Mouse (Mus musculus): ENCODE results near the gene Gas6. TPM values are rescaled to one million over a fixed set of nuclear protein-coding genes. Genes with fewer than 3 reads are reported as not detected.

Gas6 gene
- polyA plus RNA-seq, 1 experiment from 2014 or later: 36.8 TPM

DNA sequence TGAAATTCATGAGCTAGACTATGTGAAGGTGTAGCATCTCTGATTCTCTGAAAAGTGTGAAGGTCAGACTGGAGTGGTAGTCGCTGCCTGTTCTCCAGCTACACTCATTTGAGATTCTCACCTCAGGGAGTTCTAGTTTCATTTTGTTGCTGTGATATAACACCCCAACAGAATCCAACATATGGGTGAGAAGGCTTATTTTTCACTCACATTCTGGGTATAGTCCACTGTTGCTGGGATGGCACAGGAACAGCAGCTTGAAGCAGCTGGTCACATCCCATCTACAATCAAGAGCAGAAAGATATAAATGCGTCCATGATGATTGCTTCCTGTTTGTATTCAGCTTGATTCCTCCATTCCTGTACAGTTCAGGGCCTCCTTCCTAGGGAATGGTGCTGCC, 52.1 kb downstream of the Gas6 start:
- ATAC-seq (replicated peaks): no peak
- Histone ChIP-seq H3K4me2 (no peak overlapping the region), H3K4me3 (no peak overlapping the region), H3K36me3 (replicated peaks) (no peaks in the 10 kb centered on the region), H3K9me3 (no peaks in the 10 kb centered on the region), H3K9ac (no peak overlapping the region), H3K27ac (no peak overlapping the region), H3K27me3 (replicated peaks) (no peaks in the 10 kb centered on the region), H3K4me1 (no peaks in the 10 kb centered on the region)
- 87% methylated on average over 2 of the region's 2 CpGs for WGBS

DNA sequence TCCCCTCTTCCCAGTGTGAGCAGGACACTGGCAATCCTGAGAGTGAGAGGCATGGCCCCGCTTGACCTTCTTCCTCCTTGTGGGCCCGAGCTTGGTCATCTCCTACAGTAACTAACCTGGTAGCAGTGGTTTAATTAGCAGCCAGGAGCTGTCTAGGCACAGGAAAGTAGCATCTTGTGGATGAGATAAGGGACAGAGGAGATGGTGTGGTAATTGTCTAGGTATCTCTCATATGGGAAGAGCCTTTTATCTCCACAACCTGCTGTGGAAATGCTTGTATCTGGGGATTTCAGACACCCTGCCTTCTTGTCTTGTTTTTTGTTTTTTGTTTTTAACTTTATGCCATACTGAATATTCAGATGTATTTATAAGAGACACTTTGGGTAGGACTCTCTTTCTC, 56.8 kb downstream of the Gas6 start:
- Histone ChIP-seq H3K27me3 (replicated peaks) (peaks cover 21% of the 10 kb centered on the region), H3K9me3 (no peaks in the 10 kb centered on the region), H3K4me2 (no peak overlapping the region), H3K36me3 (replicated peaks) (no peaks in the 10 kb centered on the region), H3K4me1 (no peaks in the 10 kb centered on the region; the same call in 1 of the 2 replicates), H3K27ac (no peak overlapping the region), H3K4me3 (no peak overlapping the region), H3K9ac (no peak overlapping the region)
- ATAC-seq (replicated peaks): no peak
- WGBS: 82% methylated on average over 2 of the region's 2 CpGs

DNA sequence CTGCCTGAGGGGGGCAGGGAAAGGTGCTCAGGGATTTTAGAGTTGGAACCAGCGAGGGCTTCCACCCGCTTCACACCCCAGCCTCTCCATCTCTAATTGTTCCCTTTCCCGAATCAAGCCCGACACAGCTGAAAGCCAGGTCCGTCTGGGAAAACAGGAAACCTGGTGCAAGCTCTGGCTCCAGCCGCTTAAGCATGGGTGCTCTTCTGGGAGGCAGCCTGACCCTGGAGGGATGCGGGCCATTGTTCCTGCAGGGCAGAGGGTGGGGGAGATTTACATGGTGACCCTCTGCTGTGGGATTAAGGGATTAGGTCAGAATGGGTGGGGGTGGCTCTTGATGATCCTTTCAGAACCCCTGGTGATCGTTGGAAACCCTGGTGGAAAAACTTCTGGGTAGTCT, 58.2 kb downstream of the Gas6 start:
- no peak overlapping the region for H3K4me3 ChIP-seq

DNA sequence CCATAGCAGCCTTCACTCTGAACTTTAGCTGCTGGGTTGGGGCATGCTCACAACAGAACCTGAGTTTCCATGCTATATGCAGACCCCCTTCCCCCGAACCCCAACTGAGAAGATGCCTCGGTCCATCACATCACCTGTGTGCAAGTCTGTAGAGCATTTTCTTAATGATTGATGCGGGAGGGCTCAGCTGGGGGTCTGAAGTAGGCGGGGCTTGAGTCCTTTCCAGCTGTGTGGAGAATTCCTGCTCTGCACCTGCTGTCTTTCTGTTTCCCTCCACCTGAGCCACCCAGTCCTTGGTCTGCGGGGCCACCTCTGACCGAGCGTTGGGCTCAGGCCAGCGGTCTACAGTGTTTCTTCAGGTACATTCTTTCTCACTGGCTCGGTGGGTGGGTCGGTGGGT, 59.4 kb downstream of the Gas6 start, which contains the start of gene Tmem255b:
Gene Tmem255b (plus strand): TSS at position 301 of the 400 bp plus-strand sequence.
- no peak within 1 kb of the TSS for H3K9ac ChIP-seq
- no peak for ATAC-seq (replicated peaks)
- no peaks in the 10 kb centered on the region; the same call in 1 of the 2 replicates for H3K4me1 ChIP-seq
- 16% methylated on average over 10 of the region's 10 CpGs for WGBS
- no peak within 1 kb of the TSS for H3K27ac ChIP-seq
- no peak within 1 kb of the TSS for H3K4me3 ChIP-seq
- peaks cover 21% of the 10 kb centered on the region for H3K27me3 ChIP-seq (replicated peaks)
- H3K36me3 ChIP-seq (replicated peaks): no peaks in the 10 kb centered on the region
- peak within 1 kb of the TSS; percentile 32 for H3K4me2 ChIP-seq
- H3K9me3 ChIP-seq: no peaks in the 10 kb centered on the region

More for the DNA sequence above, 58.2 kb downstream of the Gas6 start:
- H3K9me3 ChIP-seq: no peaks in the 10 kb centered on the region
- WGBS: 5% methylated on average over 8 of the region's 8 CpGs
- peaks cover 21% of the 10 kb centered on the region for H3K27me3 ChIP-seq (replicated peaks)
- no peak overlapping the region for H3K27ac ChIP-seq
- ATAC-seq (replicated peaks): no peak
- H3K4me1 ChIP-seq: no peaks in the 10 kb centered on the region; the same call in 1 of the 2 replicates
- no peak overlapping the region for H3K4me2 ChIP-seq
- no peaks in the 10 kb centered on the region for H3K36me3 ChIP-seq (replicated peaks)
- no peak overlapping the region for H3K9ac ChIP-seq

DNA sequence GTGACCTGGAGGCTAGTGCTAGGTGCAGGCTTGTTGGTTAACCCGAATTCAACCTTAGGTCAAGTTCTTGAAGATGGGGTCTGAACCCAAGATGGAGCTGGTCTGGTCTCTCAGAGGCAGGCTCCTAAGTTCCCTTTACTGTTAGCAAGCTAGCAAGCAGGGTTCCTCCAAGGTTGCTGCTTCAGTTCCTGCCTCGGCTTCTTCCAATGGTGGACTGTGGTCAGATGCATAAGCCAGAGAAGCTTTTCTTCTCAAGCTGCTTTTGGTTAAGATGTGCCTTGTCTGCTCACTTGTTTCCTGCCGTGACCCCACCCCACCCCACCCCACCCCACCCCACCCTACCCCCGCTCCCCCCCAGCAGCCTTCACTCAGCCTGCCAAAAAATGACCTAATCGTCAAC, 61.2 kb downstream of the Gas6 start:
- 87% methylated on average over 5 of the region's 5 CpGs for WGBS
- Histone ChIP-seq H3K9me3 (no peaks in the 10 kb centered on the region), H3K4me2 (no peak overlapping the region), H3K4me3 (no peak overlapping the region), H3K27me3 (replicated peaks) (peaks cover 21% of the 10 kb centered on the region), H3K27ac (no peak overlapping the region), H3K36me3 (replicated peaks) (no peaks in the 10 kb centered on the region), H3K9ac (no peak overlapping the region), H3K4me1 (no peaks in the 10 kb centered on the region; the same call in 1 of the 2 replicates)
- no peak for ATAC-seq (replicated peaks)

DNA sequence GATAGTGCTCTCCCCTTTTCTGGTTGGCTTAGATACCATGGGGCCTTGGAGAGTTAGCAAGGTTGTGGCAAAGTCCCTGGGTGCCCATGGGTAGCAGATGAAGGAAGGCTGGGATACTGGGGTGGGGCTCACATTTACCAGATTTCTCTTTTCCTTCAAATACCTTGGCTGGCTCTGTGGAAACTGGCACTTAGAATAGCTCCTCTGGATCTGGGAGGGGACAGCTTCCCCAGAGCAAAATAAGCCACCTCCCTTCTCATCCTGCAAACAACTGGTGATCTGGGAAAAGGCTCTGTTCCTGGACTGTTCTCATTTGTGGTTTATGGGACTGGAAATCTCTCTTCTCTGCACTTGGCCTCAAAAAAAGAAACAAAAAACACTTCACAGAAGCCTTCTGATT, 63.4 kb downstream of the Gas6 start:
- no peak overlapping the region for H3K4me3 ChIP-seq
- no peaks in the 10 kb centered on the region for H3K36me3 ChIP-seq (replicated peaks)
- no peak overlapping the region for H3K4me2 ChIP-seq
- H3K27me3 ChIP-seq (replicated peaks): peaks cover 17% of the 10 kb centered on the region
- no peak overlapping the region for H3K9ac ChIP-seq
- H3K4me1 ChIP-seq: no peaks in the 10 kb centered on the region; the same call in 1 of the 2 replicates
- no peaks in the 10 kb centered on the region for H3K9me3 ChIP-seq
- no peak for ATAC-seq (replicated peaks)
- no peak overlapping the region for H3K27ac ChIP-seq

DNA sequence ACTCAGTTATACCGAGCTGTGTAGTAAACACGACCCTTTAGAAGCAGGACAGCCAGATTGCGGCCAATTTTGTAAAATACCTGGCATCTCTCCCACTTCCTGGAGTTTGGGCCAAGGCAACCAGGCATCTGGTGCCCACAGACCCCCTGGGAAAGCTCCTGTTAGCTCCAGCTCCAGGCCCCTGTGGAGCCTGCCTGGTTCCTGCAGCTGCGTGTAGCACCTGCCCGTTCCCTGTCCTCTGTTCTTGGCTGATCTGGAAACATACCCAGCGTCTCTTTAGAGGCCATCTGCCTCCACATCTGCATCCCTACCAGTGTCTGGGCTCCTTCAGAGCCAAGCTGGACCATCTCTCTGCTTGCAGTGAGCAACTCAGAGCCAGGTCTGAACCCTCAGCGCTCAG, 63.9 kb downstream of the Gas6 start:
- no peak overlapping the region for H3K4me2 ChIP-seq
- no peak overlapping the region for H3K4me3 ChIP-seq
- no peak overlapping the region for H3K27ac ChIP-seq
- WGBS: 80% methylated on average over 7 of the region's 7 CpGs
- no peaks in the 10 kb centered on the region; the same call in 1 of the 2 replicates for H3K4me1 ChIP-seq
- no peaks in the 10 kb centered on the region for H3K36me3 ChIP-seq (replicated peaks)
- no peaks in the 10 kb centered on the region for H3K9me3 ChIP-seq
- no peak for ATAC-seq (replicated peaks)
- peaks cover 13% of the 10 kb centered on the region; the same call in 1 of the 2 replicates for H3K27me3 ChIP-seq (replicated peaks)
- no peak overlapping the region for H3K9ac ChIP-seq

DNA sequence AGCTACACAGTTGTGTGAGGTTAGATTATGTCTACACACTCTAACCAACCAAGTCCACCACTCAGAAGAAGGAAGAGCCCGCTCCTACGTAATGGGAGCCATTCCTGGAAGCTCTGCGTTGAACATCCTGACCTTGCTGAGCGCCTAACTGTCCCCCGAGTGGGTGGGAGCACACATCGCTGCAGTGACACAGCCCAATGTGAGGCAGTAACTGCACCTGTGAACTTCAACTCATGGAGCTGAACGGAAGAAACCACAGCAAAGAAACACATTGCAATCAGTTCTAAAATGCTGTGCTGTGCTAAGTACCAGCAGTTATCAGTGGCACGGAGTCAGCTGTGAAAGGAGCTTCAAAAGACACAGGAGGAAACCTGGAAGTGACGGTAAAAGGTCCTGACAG, 66.1 kb downstream of the Gas6 start:
- Histone ChIP-seq H3K4me3 (no peak overlapping the region), H3K36me3 (replicated peaks) (no peaks in the 10 kb centered on the region), H3K9ac (no peak overlapping the region), H3K4me1 (no peaks in the 10 kb centered on the region), H3K9me3 (no peaks in the 10 kb centered on the region), H3K27me3 (replicated peaks) (no peaks in the 10 kb centered on the region), H3K4me2 (no peak overlapping the region), H3K27ac (no peak overlapping the region)
- no peak for ATAC-seq (replicated peaks)
- 90% methylated on average over 9 of the region's 9 CpGs for WGBS

DNA sequence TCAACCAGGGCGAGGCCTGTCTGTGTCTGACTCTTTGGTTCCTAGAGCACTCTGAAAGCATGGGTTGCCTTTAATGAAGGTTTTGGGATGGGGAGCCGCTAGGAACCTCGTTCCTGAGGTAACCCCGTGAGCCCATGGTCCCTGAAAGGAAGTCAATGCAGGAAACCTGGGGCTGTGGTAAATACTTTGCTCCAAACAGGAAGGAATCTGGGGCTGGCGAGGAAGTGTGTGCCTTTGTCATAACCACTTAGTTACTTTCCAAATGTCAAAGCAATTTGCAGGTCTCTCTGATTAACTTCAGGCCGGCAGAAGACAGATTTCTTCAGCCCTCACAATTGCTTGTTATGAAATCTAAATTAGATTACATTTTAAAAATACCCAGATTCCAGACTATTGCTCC, 66.9 kb downstream of the Gas6 start:
- Histone ChIP-seq H3K9ac (no peak overlapping the region), H3K4me3 (no peak overlapping the region), H3K4me2 (no peak overlapping the region), H3K36me3 (replicated peaks) (no peaks in the 10 kb centered on the region), H3K9me3 (no peaks in the 10 kb centered on the region), H3K27me3 (replicated peaks) (no peaks in the 10 kb centered on the region), H3K4me1 (no peaks in the 10 kb centered on the region), H3K27ac (no peak overlapping the region)
- ATAC-seq (replicated peaks): no peak
- WGBS: 82% methylated on average over 6 of the region's 6 CpGs

DNA sequence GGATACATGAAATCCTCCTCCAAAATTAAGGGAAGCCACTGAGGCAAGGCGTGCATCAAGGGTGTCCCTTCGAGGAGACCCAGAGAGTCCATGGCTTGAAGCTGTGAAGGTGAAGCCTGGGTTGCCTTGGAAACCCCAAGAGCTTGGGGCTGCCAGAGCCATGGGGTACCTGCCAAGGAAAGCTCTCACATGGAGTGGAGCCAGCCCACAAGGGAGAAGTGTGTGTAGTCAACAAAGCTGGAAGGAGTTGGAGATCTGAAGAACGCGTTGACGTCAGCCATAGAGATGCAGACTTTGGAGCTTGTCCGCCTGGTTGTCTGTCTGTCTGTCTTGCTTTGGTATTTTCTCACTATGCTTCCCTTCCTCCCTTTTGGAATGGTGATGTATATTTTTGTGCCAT, 73.3 kb downstream of the Gas6 start:
- ATAC-seq (replicated peaks): no peak
- Histone ChIP-seq H3K4me1 (no peaks in the 10 kb centered on the region), H3K36me3 (replicated peaks) (no peaks in the 10 kb centered on the region), H3K4me3 (no peak overlapping the region), H3K4me2 (no peak overlapping the region), H3K27ac (no peak overlapping the region), H3K9me3 (no peaks in the 10 kb centered on the region), H3K27me3 (replicated peaks) (no peaks in the 10 kb centered on the region), H3K9ac (no peak overlapping the region)
- 91% methylated on average over 6 of the region's 6 CpGs for WGBS

DNA sequence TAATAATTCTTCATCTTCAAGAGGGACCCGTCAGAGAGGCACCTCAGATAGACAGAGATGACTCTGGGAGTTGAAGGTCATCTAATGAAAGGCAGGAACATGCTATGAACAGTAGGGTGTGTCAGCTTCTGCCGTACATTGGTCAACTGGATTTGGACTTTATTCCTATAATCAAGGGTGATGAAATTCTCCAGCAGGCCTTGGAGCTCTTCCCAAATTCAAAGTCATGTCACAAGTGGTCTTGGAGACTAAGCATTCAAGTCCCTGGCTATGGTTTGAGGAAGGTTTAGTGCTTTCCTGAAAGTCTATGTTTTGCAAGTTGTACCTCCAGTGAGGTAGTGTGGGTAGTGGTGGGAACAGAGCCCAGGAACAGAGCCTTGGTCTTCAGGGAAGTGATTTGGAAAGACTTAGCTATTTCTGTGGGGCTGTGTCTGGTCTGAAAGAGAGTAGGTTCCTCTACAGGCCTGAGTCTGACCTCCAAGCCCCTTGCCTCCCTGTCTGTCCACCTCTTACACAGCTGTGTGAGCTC, 75.1 kb downstream of the Gas6 start:
- no peaks in the 10 kb centered on the region for H3K4me1 ChIP-seq
- no peak overlapping the region for H3K9ac ChIP-seq
- H3K4me3 ChIP-seq: no peak overlapping the region
- WGBS: 79% methylated on average over 2 of the region's 2 CpGs
- no peak overlapping the region for H3K4me2 ChIP-seq
- no peaks in the 10 kb centered on the region for H3K36me3 ChIP-seq (replicated peaks)
- no peaks in the 10 kb centered on the region for H3K27me3 ChIP-seq (replicated peaks)
- no peak overlapping the region for H3K27ac ChIP-seq
- H3K9me3 ChIP-seq: no peaks in the 10 kb centered on the region
- no peak for ATAC-seq (replicated peaks)

DNA sequence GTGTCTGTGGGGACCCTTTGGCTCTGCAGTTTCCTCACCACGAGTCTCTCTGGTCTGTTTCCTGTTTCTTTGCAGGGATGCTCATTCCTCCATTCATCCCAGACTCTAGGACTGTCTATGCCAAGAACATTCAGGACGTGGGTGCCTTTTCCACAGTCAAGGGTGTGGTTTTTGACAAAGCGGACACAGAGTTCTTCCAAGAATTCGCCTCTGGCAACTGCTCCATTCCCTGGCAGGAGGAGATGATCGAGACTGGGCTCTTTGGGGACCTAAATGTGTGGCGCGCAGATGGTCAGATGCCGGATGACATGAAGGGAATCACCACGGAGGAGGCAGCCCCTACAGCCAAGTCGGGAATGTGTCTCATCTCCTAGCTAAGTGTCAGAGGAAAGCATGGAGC, 78.4 kb downstream of the Gas6 start:
- Histone ChIP-seq H3K9ac (no peak overlapping the region), H3K36me3 (replicated peaks) (no peaks in the 10 kb centered on the region), H3K4me3 (no peak overlapping the region), H3K4me1 (no peaks in the 10 kb centered on the region), H3K4me2 (no peak overlapping the region), H3K9me3 (no peaks in the 10 kb centered on the region), H3K27me3 (replicated peaks) (no peaks in the 10 kb centered on the region), H3K27ac (no peak overlapping the region)
- no peak for ATAC-seq (replicated peaks)
- 80% methylated on average over 10 of the region's 10 CpGs for WGBS

Measured in midbrain, embryonic 15.5 days (tissue).